Mouse (Mus musculus): ENCODE measurements around the gene Vmn1r69.

Vmn1r69 gene

GRCm38 (mm10) chr7:10613559-10613958, at the start of gene Vmn1r69:
TSS of gene Vmn1r69 (minus strand) at chr7:10613659.
- no peak for DNase-seq (ENCODE audit: low read depth, low spot score)

GRCm38 (mm10) chr7:10631232-10631631, 17.8 kb upstream of the Vmn1r69 start, which contains the start of gene Vmn1r70:
TSS of gene Vmn1r70 (plus strand) at chr7:10631532.
- no peak for DNase-seq (ENCODE audit: low read depth, low spot score)

GRCm38 (mm10) chr7:10558385-10558784, 55.1 kb downstream of the Vmn1r69 start, which contains the start of gene Vmn1r68:
TSS of gene Vmn1r68 (minus strand) at chr7:10558485.
- DNase-seq (ENCODE audit: low read depth, low spot score) = no peak
